Mouse (Mus musculus) MEL (cell line): ENCODE measurements around the gene Rpl14.

Experiments
- CTCF ChIP-seq, 3 experiments: IDR thresholded peaks in 2 of 3; conservative IDR thresholded peaks in 1 of 3; 2 replicates each; pipeline ENCODE4 v1.5.1; 2011 to 2012; ENCODE audit warnings: low read length in 3 of 3, low read depth in 2 of 3, mild to moderate bottlenecking in 2 of 3, improper control_type of control experiment in 1 of 3, inconsistent platforms in 1 of 3, mixed read lengths in 1 of 3, moderate library complexity in 1 of 3; ENCODE audit not compliant: control insufficient read depth in 1 of 3, insufficient read depth in 1 of 3, poor library complexity in 1 of 3, severe bottlenecking in 1 of 3
- E2F4 ChIP-seq: IDR thresholded peaks from 2 replicates; pipeline ENCODE4 v1.6.1; 2011; ENCODE audit warnings: low read depth, low read length, improper control_type of control experiment, borderline replicate concordance
- EP300 ChIP-seq, 2 experiments: IDR thresholded peaks; 2 replicates each; pipeline ENCODE4 v1.6.1; 2011; ENCODE audit warnings: improper control_type of control experiment in 2 of 2, low read length in 2 of 2, low read depth in 1 of 2, mild to moderate bottlenecking in 1 of 2
- ETS1 ChIP-seq: IDR thresholded peaks from 2 replicates; pipeline ENCODE4 v1.6.1; 2012; ENCODE audit warnings: low read depth, mild to moderate bottlenecking, inconsistent platforms, low read length, improper control_type of control experiment, moderate library complexity
- GATA1 ChIP-seq: IDR thresholded peaks from 2 replicates; pipeline ENCODE4 v1.6.1; 2011; ENCODE audit warnings: low read depth, low read length, improper control_type of control experiment
- NRF1 ChIP-seq: IDR thresholded peaks from 2 replicates; pipeline ENCODE4 v1.6.1; 2014; ENCODE audit warnings: low read depth, mild to moderate bottlenecking, inconsistent platforms, low read length, improper control_type of control experiment, moderate library complexity; ENCODE audit not compliant: poor library complexity, insufficient read depth, severe bottlenecking
- POLR2A ChIP-seq, 2 experiments: IDR thresholded peaks; 2 replicates each; pipeline ENCODE4 v1.6.1; 2011 to 2012; ENCODE audit warnings: low read length in 2 of 2, mild to moderate bottlenecking in 2 of 2, control low read depth in 1 of 2, improper control_type of control experiment in 1 of 2, low read depth in 1 of 2, moderate library complexity in 1 of 2; ENCODE audit not compliant: control insufficient read depth in 1 of 2, insufficient read depth in 1 of 2, poor library complexity in 1 of 2
- POLR2AphosphoS2 ChIP-seq: IDR thresholded peaks from 2 replicates; pipeline ENCODE4 v1.6.1; 2011; ENCODE audit warnings: low read length, improper control_type of control experiment

- TF ChIP-seq EP300 (IDR thresholded peaks at IDR 0.05; ENCODE audit: low read depth in 1 of 2, low read length in 2 of 2): no peak
- 0 out of 2 replicates have a peak, but pooled peaks have one; percentile 25 for TF ChIP-seq POLR2AphosphoS2
- TF ChIP-seq POLR2A (IDR thresholded peaks at IDR 0.05; ENCODE audit: control insufficient read depth in 1 of 2, insufficient read depth in 1 of 2, low read depth in 1 of 2, low read length in 2 of 2, poor library complexity in 1 of 2): peak; percentile 59 to 72; a peak in 3 of 4 replicates
- TF ChIP-seq CTCF (IDR thresholded peaks at IDR 0.05 in 2 of 3, conservative IDR thresholded peaks at IDR 0.05 in 1 of 3; ENCODE audit: control insufficient read depth in 1 of 3, insufficient read depth in 1 of 3, low read depth in 2 of 3, low read length in 3 of 3, poor library complexity in 1 of 3, severe bottlenecking in 1 of 3): peak; percentile 67 to 92 (median 68)
- TF ChIP-seq NRF1: peak; percentile 76
- TF ChIP-seq GATA1: no peak
- TF ChIP-seq ETS1: peak; percentile 51
- no peak for TF ChIP-seq E2F4
These were observed 11.5 kb downstream of the Rpl14 start for GRCm38 (mm10) chr9:120582619-120583308.
